Mouse (Mus musculus): ENCODE results near the gene Mypop. TPM values are rescaled to one million over a fixed set of nuclear protein-coding genes. Genes with fewer than 3 reads are reported as not detected.

The Mypop gene
- polyA plus RNA-seq (2017; shearing (Covaris generic)): 3.3 TPM

DNA sequence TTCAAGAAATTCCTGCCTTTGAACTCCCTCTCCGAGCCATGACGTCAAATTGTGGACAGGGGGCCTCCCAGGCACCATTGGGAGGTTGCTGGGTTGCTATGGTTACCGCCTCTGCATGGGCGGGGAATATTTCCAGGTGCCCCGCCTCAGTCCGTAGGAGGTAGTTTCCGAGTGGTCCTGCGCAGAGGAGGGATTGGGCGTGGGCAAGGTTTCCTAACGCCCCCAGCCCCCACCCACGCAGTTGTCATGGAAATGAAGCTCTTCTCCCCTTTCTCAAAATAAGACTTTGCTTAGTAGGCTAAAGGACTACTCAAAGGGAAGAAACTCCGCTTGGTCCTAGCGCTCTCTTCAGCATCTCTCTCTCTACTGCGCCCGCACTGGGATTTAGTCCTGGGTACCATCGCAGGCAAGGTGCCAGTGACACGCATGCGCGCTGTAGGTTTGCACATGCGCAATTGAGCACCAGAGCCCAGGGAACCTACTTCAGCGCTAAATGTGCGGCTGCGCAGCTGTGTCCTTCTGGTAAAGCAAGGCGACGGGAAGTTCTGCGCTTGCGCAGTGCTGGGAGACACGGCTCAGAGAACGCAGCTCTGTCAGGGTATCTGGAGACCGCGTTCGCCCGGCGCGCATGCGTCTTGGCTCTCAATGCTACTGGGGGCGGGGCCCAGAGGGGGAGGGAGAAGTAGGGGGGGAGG lies at the start of gene Mypop:
Gene Mypop, plus strand, starts transcription at position 645 of the 695 bp plus-strand sequence.

DNA sequence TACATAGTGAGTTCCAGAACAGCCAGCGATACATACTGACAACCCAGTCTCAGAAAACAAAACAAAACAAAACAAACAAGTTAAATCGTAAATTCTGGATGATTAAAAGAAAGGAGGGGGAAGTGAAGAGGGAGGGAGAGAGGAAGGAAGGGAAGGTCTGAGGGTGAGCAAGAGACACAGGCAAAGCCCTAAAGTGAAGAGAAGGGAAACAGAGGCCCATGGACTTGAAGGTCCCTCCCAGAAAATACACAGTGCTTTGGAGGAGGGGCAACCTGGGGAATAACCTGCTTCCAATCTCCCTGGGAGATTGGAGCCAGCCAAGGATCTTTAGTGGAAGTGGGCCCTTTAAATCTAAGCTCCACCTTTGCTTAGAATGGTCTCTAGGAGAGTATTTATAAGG lies 3.9 kb upstream of the Mypop start, which contains the start of gene Nanos2:
Gene Nanos2, plus strand, starts transcription at position 301 of the 400 bp plus-strand sequence.

DNA sequence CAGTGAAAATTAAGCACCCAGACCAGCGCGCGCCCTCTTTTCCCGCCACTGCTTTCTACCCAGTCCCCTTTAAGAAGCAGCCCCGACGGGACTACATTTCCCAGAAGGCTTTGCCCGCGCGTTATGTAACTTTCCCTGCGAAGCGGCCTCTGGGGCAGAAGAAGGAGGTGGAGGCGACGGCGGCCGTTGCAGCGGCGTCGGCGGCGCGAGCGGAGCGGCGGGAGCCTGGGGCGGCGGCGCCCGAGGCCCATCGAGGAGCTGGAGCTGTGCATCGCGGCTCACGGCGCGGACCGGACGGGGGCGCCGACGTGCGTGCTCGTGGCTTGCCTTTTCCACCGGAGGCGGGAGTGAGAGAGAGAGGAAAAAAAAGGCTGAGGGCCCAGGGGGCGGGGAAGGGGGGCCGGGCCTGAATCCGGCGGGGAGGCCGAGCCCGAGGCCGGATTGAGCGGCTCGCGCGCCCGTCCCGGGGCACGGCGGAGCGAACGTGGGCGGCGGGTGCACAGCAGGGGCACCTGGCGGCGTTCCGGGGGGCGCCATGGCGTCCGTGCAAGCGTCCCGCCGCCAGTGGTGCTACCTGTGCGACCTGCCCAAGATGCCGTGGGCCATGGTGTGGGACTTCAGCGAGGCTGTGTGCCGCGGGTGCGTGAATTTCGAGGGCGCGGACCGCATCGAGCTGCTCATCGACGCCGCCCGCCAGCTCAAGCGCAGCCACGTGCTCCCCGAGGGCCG lies 13.0 kb downstream of the Mypop start, which contains the start of gene Irf2bp1:
Gene Irf2bp1, plus strand, starts transcription at position 143 of the 729 bp plus-strand sequence.

DNA sequence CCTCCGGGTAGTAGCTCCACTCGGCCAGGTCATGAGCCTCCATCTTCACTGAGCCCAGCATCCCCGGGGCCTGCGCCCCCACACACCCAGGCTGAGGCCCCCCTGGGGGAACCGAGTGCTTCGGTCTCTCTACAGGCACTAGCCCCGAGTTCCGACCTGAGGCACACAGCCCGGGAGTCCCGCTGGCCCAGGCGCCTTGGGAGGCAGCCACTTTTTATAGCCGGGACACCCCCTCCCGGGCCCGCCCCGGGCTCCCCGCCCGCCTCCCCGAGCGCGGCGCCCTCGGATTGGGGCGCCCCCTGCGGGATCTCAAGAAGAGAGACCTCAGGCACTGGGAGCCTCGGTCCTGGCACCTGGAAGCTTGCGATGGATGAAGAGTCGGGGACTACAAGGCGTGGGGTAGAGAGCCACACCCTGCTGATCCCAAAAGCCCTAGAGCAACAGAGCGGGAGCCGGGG lies 32.3 kb downstream of the Mypop start, which contains the start of gene Foxa3:
Gene Foxa3, minus strand, starts transcription at position 182 of the 458 bp plus-strand sequence.

DNA sequence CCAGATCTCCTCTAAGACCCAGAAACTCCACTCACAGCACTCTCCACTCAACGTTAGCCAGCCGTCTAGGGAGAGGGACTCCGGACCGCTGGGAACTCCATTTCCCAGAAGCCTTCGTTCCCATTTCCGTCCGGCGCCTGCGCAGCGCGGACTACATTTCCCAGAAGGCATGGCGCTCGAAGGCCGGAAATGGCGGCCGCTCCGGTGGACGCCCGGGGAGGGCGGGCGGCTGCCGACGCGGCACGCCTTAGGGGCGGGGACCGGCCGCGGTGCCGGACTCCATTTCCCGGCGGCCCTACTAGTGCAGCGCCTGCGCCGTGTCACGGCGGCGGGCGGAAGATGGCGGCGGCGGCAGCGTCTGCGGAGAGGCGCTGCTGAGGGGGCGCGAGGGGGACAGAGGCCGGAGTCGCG lies 33.1 kb downstream of the Mypop start, which contains the start of gene Sympk:
Gene Sympk, plus strand, starts transcription at position 282 of the 411 bp plus-strand sequence.

Other genes with a start within 250 kb of the Mypop start
- not detected for gene Psg19, start 192.7 kb upstream of the Mypop start, polyA plus RNA-seq (2017; shearing (Covaris generic))
- not detected for gene Psg17, start 169.6 kb upstream of the Mypop start, polyA plus RNA-seq (2017; shearing (Covaris generic))
- gene Mill2, start 151.3 kb upstream of the Mypop start, polyA plus RNA-seq (2017; shearing (Covaris generic)): 0.38 TPM
- gene Pglyrp1, start 119.9 kb upstream of the Mypop start, polyA plus RNA-seq (2017; shearing (Covaris generic)): 191 TPM
- 46.0 TPM for gene Ccdc61, start 80.8 kb upstream of the Mypop start, polyA plus RNA-seq (2017; shearing (Covaris generic))
- not detected for gene Nova2, start 65.4 kb upstream of the Mypop start, polyA plus RNA-seq (2017; shearing (Covaris generic))
- gene Nanos2, start 3.8 kb upstream of the Mypop start, polyA plus RNA-seq (2017; shearing (Covaris generic)): not detected
- gene Irf2bp1, start 12.8 kb downstream of the Mypop start, polyA plus RNA-seq (2017; shearing (Covaris generic)): 6.5 TPM
- gene Foxa3, start 32.3 kb downstream of the Mypop start, polyA plus RNA-seq (2017; shearing (Covaris generic)): not detected
- 23.0 TPM for gene Sympk, start 33.1 kb downstream of the Mypop start, polyA plus RNA-seq (2017; shearing (Covaris generic))
- not detected for gene Rsph6a, start 63.4 kb downstream of the Mypop start, polyA plus RNA-seq (2017; shearing (Covaris generic))
- not detected for gene Dmwd, start 85.0 kb downstream of the Mypop start, polyA plus RNA-seq (2017; shearing (Covaris generic))
- gene Dmpk, start 92.6 kb downstream of the Mypop start, polyA plus RNA-seq (2017; shearing (Covaris generic)): 1.4 TPM
- 0.35 TPM for gene Six5, start 103.3 kb downstream of the Mypop start, polyA plus RNA-seq (2017; shearing (Covaris generic))
- gene Gm4969, start 127.1 kb downstream of the Mypop start, polyA plus RNA-seq (2017; shearing (Covaris generic)): not detected
- gene Fbxo46, start 128.6 kb downstream of the Mypop start, polyA plus RNA-seq (2017; shearing (Covaris generic)): 36.5 TPM
- gene Qpctl, start 158.0 kb downstream of the Mypop start, polyA plus RNA-seq (2017; shearing (Covaris generic)): 14.1 TPM
- gene Snrpd2, start 158.5 kb downstream of the Mypop start, polyA plus RNA-seq (2017; shearing (Covaris generic)): 46.5 TPM
- not detected for gene Gipr, start 174.9 kb downstream of the Mypop start, polyA plus RNA-seq (2017; shearing (Covaris generic))
- gene Eml2, start 185.2 kb downstream of the Mypop start, polyA plus RNA-seq (2017; shearing (Covaris generic)): 38.3 TPM
- gene Gpr4, start 221.3 kb downstream of the Mypop start, polyA plus RNA-seq (2017; shearing (Covaris generic)): 0.10 TPM
- 25.0 TPM for gene Opa3, start 237.1 kb downstream of the Mypop start, polyA plus RNA-seq (2017; shearing (Covaris generic))

All from inflammation-experienced regulatory T-cells, adult 16 weeks (primary cell).